Mouse (Mus musculus) forebrain, postnatal 0 days (tissue): ENCODE measurements around the gene Tulp1. TPM values are rescaled to one million over a fixed set of nuclear protein-coding genes. Genes with fewer than 3 reads are reported as not detected.

Experiments
- ATAC-seq: fragments of 200-750 bp; cut with Nextera tagmentation; 2 replicates; pipeline ENCODE4 v1.8.0; 2017; ENCODE audit warnings: mild to moderate bottlenecking, moderate library complexity
- DNase-seq: peaks from one replicate; pipeline ENCODE4 v3.0.0-alpha.2; 2015
- H3K27ac ChIP-seq: fragments of 300-500 bp; sonication (generic); 2 replicates; pipeline ENCODE4 v1.5.1; 2014; ENCODE audit warnings: low read depth, mild to moderate bottlenecking, antibody characterized with exemption, low read length, moderate library complexity, mixed read lengths
- H3K27me3 ChIP-seq: fragments of 300-500 bp; sonication (generic); 2 replicates; pipeline ENCODE4 v1.6.1; 2014; ENCODE audit warnings: mild to moderate bottlenecking, low read length, mixed read lengths; ENCODE audit not compliant: insufficient read depth
- H3K36me3 ChIP-seq: fragments of 300-500 bp; sonication (generic); 2 replicates; pipeline ENCODE4 v1.6.1; 2014; ENCODE audit warnings: mild to moderate bottlenecking, moderate library complexity; ENCODE audit not compliant: insufficient read depth
- H3K4me1 ChIP-seq: fragments of 300-500 bp; sonication (generic); 2 replicates; pipeline ENCODE4 v1.6.1; 2014; ENCODE audit warnings: antibody characterized with exemption; ENCODE audit not compliant: insufficient read depth
- H3K4me2 ChIP-seq: fragments of 300-500 bp; sonication (generic); 2 replicates; pipeline ENCODE4 v1.6.1; 2014; ENCODE audit warnings: low read depth, mild to moderate bottlenecking, moderate library complexity
- H3K4me3 ChIP-seq: fragments of 300-500 bp; sonication (generic); 2 replicates; pipeline ENCODE4 v1.5.1; 2014; ENCODE audit warnings: low read depth, low read length, mixed read lengths
- H3K9ac ChIP-seq: fragments of 300-500 bp; sonication (generic); 2 replicates; pipeline ENCODE4 v1.6.1; 2014; ENCODE audit warnings: mild to moderate bottlenecking
- H3K9me3 ChIP-seq: fragments of 300-500 bp; sonication (generic); 2 replicates; pipeline ENCODE4 v1.6.1; 2016; ENCODE audit warnings: low read length
- CTCF ChIP-seq: sonication (generic); IDR thresholded peaks from 2 replicates; pipeline ENCODE4 v1.5.1; 2016; ENCODE audit warnings: antibody characterized with exemption, control low read depth, low read depth
- WGBS: fragments of 180-500 bp; shearing (Covaris S2); extraction: QIAGEN DNeasy Blood & Tissue Kit; methylation state at CpG from one replicate; pipeline ENCODE4 v1.1.7; 2014; 5-methylcytosine and 5-hydroxymethylcytosine counted together
- polyA plus RNA-seq: library from polyadenylated mRNA; unstranded; fragments of >200 nt; fragmentation: Nextera tagmentation; extraction: Ambion mirVana; gene quantifications from 2 replicates; pipeline ENCODE4 v1.2.1, GENCODE M21; 2015
- total RNA-seq: library from RNA; depleted of rRNA; stranded (reverse); fragments of >200 nt; gene quantifications from 2 replicates; pipeline ENCODE4 v1.2.3, GENCODE M21; 2014

Gene Tulp1
- total and polyA plus RNA-seq, 2 experiments from 2014 or later = 1.5 to 1.8 TPM

GRCm38 (mm10) chr17:28313880-28314225 is 51.2 kb downstream of the Tulp1 start:
- ATAC-seq = peak; percentile 52
- H3K36me3 ChIP-seq = peaks cover 16% of the 10 kb centered on the region
- TF ChIP-seq CTCF = no peak
- peak overlapping the region; percentile 79 for H3K4me3 ChIP-seq
- H3K4me2 ChIP-seq = peak overlapping the region; percentile 79
- 1% methylated on average over 11 of the region's 11 CpGs for WGBS
- H3K27ac ChIP-seq = peak overlapping the region; percentile 92
- peak overlapping the region; percentile 74 for H3K9ac ChIP-seq
- peak; percentile 67 for DNase-seq
- H3K4me1 ChIP-seq = peaks cover 4% of the 10 kb centered on the region; the same call in 1 of the 2 replicates
- no peaks in the 10 kb centered on the region for H3K27me3 ChIP-seq
- H3K9me3 ChIP-seq = no peaks in the 10 kb centered on the region

GRCm38 (mm10) chr17:28313212-28313879 is 51.7 kb downstream of the Tulp1 start, which contains the start of gene Fance:
Fance (plus strand) TSS chr17:28313519.
- Histone ChIP-seq H3K27ac (peak within 1 kb of the TSS; percentile 92), H3K36me3 (peaks cover 15% of the 10 kb centered on the region), H3K27me3 (no peaks in the 10 kb centered on the region), H3K9ac (peak within 1 kb of the TSS; percentile 74), H3K4me2 (peak within 1 kb of the TSS; percentile 79), H3K4me3 (peak within 1 kb of the TSS; percentile 79), H3K9me3 (no peaks in the 10 kb centered on the region), H3K4me1 (peaks cover 4% of the 10 kb centered on the region; the same call in 1 of the 2 replicates)
- no peak for TF ChIP-seq CTCF
- peak; percentile 98 for ATAC-seq
- 1% methylated on average over 60 of the region's 69 CpGs for WGBS
- DNase-seq = peak; percentile 98

- ATAC-seq (peak; percentile 10; the same call in 1 of the 2 replicates), DNase-seq (no peak)
- peak overlapping the region; percentile 79 for H3K4me2 ChIP-seq
- WGBS = 25% methylated on average over 17 of the region's 17 CpGs
- no peak overlapping the region for H3K27ac ChIP-seq
- peak overlapping the region; percentile 74; the same call in 1 of the 2 replicates for H3K9ac ChIP-seq
- H3K36me3 ChIP-seq = peaks cover 10% of the 10 kb centered on the region
- H3K4me1 ChIP-seq = peaks cover 4% of the 10 kb centered on the region; the same call in 1 of the 2 replicates
- TF ChIP-seq CTCF = peak; percentile 35
- H3K27me3 ChIP-seq = no peaks in the 10 kb centered on the region
- H3K4me3 ChIP-seq = peak overlapping the region; percentile 79
- H3K9me3 ChIP-seq = no peaks in the 10 kb centered on the region
These were observed 52.5 kb downstream of the Tulp1 start for GRCm38 (mm10) chr17:28312232-28313211.

- Histone ChIP-seq H3K4me2 (no peak overlapping the region), H3K4me3 (no peak overlapping the region), H3K36me3 (peaks cover 10% of the 10 kb centered on the region), H3K9ac (no peak overlapping the region), H3K9me3 (no peaks in the 10 kb centered on the region), H3K27ac (no peak overlapping the region), H3K4me1 (peaks cover 4% of the 10 kb centered on the region; the same call in 1 of the 2 replicates), H3K27me3 (no peaks in the 10 kb centered on the region)
- DNase-seq = no peak
- 74% methylated on average over 5 of the region's 5 CpGs for WGBS
- no peak for ATAC-seq
- no peak for TF ChIP-seq CTCF
These were observed 53.5 kb downstream of the Tulp1 start for GRCm38 (mm10) chr17:28311366-28312132.

- TF ChIP-seq CTCF = no peak
- Histone ChIP-seq H3K9me3 (no peaks in the 10 kb centered on the region), H3K27me3 (no peaks in the 10 kb centered on the region), H3K4me1 (peaks cover 4% of the 10 kb centered on the region; the same call in 1 of the 2 replicates), H3K4me2 (no peak overlapping the region), H3K9ac (no peak overlapping the region), H3K4me3 (no peak overlapping the region), H3K36me3 (peaks cover 4% of the 10 kb centered on the region; the same call in 1 of the 2 replicates), H3K27ac (no peak overlapping the region)
- DNase-seq = no peak
- no peak for ATAC-seq
- 74% methylated on average over 3 of the region's 3 CpGs for WGBS
These were observed 54.2 kb downstream of the Tulp1 start for GRCm38 (mm10) chr17:28310831-28311230.

- Histone ChIP-seq H3K9ac (no peak overlapping the region), H3K4me1 (no peaks in the 10 kb centered on the region), H3K27me3 (no peaks in the 10 kb centered on the region), H3K4me2 (no peak overlapping the region), H3K9me3 (no peaks in the 10 kb centered on the region), H3K36me3 (no peaks in the 10 kb centered on the region), H3K27ac (no peak overlapping the region), H3K4me3 (no peak overlapping the region)
- 21% methylated on average over 18 of the region's 18 CpGs for WGBS
- peak; percentile 92 for TF ChIP-seq CTCF
- ATAC-seq = no peak
- peak; percentile 90 for DNase-seq
These were observed 56.5 kb downstream of the Tulp1 start for GRCm38 (mm10) chr17:28308297-28309195.
